Mouse (Mus musculus) frontal cortex, postnatal 10 days (tissue): Measurements from ENCODE around the gene Tmub2.
A peak's percentile ranks its signal among the peaks of the same experiment; 100 is the strongest.

Experiments used
- DNase-seq, 2 experiments: peaks; one replicate each; pipeline ENCODE4 v3.0.0; 2022; ENCODE audit warnings: low spot score in 2 of 2, mixed read lengths in 1 of 2

The Tmub2 gene

GRCm38 (mm10) chr11:102327250-102327649 is 42.5 kb downstream of the Tmub2 start:
- no peak for DNase-seq

- DNase-seq, result no peak
Measured at GRCm38 (mm10) chr11:102327839-102328238, 43.1 kb downstream of the Tmub2 start.

GRCm38 (mm10) chr11:102329518-102329917 is 44.8 kb downstream of the Tmub2 start:
- DNase-seq, result no peak

- no peak for DNase-seq
Measured at GRCm38 (mm10) chr11:102330039-102330438, 45.3 kb downstream of the Tmub2 start.

GRCm38 (mm10) chr11:102331806-102332205 is 47.1 kb downstream of the Tmub2 start:
- no peak for DNase-seq

- no peak for DNase-seq
Measured at GRCm38 (mm10) chr11:102333061-102333460, 48.3 kb downstream of the Tmub2 start.

GRCm38 (mm10) chr11:102334010-102334409 is 49.3 kb downstream of the Tmub2 start:
- no peak for DNase-seq

GRCm38 (mm10) chr11:102334973-102335700 is 50.4 kb downstream of the Tmub2 start:
- no peak for DNase-seq

GRCm38 (mm10) chr11:102336191-102336590 is 51.5 kb downstream of the Tmub2 start:
- no peak for DNase-seq

GRCm38 (mm10) chr11:102337921-102338320 is 53.2 kb downstream of the Tmub2 start:
- no peak for DNase-seq

GRCm38 (mm10) chr11:102338561-102338960 is 53.8 kb downstream of the Tmub2 start:
- peak; percentile 33 to 43 for DNase-seq
